Mouse (Mus musculus): ENCODE measurements around the gene Il17re. TPM values are rescaled to one million over a fixed set of nuclear protein-coding genes. Genes with fewer than 3 reads are reported as not detected.

Gene Il17re
- polyA plus RNA-seq, 1 experiment from 2014 or later, result 0.50 TPM

DNA sequence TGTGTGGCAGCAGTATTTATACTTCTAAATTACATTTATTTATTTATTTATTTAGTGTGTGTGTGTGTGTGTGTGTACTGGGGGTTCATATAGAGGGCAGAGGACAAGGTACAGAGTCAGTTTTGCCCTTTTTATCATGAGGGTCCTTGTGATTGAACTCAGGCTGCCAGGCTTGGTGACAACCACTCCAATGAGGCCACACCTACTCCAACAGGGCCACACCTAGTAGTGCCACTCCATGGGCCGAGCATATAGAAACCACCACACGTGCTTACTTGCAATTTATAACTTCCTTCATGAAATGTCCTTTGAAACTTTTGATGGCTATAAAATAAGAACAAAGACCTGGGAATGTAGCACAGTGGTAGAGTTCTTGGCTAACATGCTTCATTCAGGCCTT lies 15.0 kb downstream of the Il17re start:
- ATAC-seq (ENCODE audit: low FRiP score), result no peak
- Histone ChIP-seq H3K4me2 (no peak overlapping the region), H3K9me3 (replicated peaks) (no peaks in the 10 kb centered on the region), H3K27ac (replicated peaks) (no peak overlapping the region), H3K36me3 (no peaks in the 10 kb centered on the region), H3K4me3 (replicated peaks) (no peak overlapping the region), H3K27me3 (replicated peaks) (peaks cover 29% of the 10 kb centered on the region), H3K4me1 (peaks cover 19% of the 10 kb centered on the region), H3K9ac (replicated peaks) (no peak overlapping the region)
- WGBS, result 79% methylated on average over 2 of the region's 2 CpGs

DNA sequence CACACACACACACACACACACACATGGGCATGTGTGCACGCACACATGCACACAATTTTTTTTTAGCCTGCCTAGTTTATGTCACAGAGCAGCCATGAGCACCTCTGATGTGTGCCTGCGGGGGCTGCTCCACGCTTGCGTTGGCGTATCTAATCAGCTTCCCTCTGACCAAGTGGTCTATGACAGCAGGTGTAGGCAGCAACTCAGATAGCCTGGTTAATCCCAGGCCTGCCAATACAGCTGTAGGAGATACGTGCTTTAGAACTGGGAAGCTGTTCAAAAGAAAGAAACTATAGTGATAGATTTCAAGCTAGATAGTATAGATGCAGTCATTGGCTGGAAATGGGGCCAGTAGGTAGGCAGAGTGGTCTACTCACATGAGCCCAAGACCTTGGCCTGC lies 15.4 kb downstream of the Il17re start:
- H3K9me3 ChIP-seq (replicated peaks), result no peaks in the 10 kb centered on the region
- no peak overlapping the region for H3K4me2 ChIP-seq
- H3K27ac ChIP-seq (replicated peaks), result no peak overlapping the region
- H3K4me1 ChIP-seq, result peaks cover 19% of the 10 kb centered on the region
- H3K27me3 ChIP-seq (replicated peaks), result peaks cover 27% of the 10 kb centered on the region
- H3K36me3 ChIP-seq, result no peaks in the 10 kb centered on the region
- 83% methylated on average over 6 of the region's 6 CpGs for WGBS
- ATAC-seq (ENCODE audit: low FRiP score), result no peak
- H3K4me3 ChIP-seq (replicated peaks), result no peak overlapping the region
- no peak overlapping the region for H3K9ac ChIP-seq (replicated peaks)

DNA sequence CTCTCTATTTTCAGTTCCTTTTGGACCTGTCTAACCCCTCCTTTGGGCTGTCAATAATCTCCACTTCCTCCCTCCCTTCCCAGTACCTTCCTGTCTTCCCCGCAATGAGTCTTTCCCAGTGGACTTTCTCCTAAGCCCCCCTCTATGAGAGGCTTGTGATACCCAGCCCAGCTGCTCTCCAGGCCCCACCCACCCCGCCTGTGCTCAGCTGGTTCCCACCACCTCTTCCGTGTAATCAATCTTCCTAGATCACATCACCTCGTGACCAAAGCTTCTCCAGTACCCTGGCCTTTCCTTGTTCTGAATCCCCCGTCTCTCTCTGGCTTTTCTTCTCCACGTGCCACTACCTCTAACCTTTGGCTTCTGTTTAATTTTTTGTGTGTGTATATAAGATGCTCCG lies 19.1 kb downstream of the Il17re start:
- H3K9ac ChIP-seq (replicated peaks), result no peak overlapping the region
- WGBS, result 28% methylated on average over 7 of the region's 7 CpGs
- peaks cover 11% of the 10 kb centered on the region for H3K4me1 ChIP-seq
- no peak overlapping the region for H3K4me3 ChIP-seq (replicated peaks)
- H3K36me3 ChIP-seq, result no peaks in the 10 kb centered on the region
- H3K27me3 ChIP-seq (replicated peaks), result no peaks in the 10 kb centered on the region; the same call in 1 of the 2 replicates
- H3K27ac ChIP-seq (replicated peaks), result no peak overlapping the region
- no peak overlapping the region for H3K4me2 ChIP-seq
- no peaks in the 10 kb centered on the region for H3K9me3 ChIP-seq (replicated peaks)
- no peak for ATAC-seq (ENCODE audit: low FRiP score)

DNA sequence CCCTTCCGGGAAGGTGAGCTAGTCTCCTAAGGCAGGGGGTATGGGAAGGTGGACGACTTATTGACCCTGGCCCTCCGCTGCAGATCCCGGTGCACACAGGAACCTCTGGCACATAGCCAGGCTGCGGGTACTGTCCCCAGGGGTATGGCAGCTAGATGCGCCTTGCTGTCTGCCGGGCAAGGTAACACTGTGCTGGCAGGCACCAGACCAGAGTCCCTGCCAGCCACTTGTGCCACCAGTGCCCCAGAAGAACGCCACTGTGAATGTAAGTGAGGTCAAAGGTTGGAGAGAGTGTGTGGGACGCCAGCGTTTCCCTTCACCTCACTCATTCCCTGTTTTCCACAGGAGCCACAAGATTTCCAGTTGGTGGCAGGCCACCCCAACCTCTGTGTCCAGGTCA lies 20.6 kb downstream of the Il17re start:
- peaks cover 17% of the 10 kb centered on the region for H3K4me1 ChIP-seq
- no peaks in the 10 kb centered on the region; the same call in 1 of the 2 replicates for H3K27me3 ChIP-seq (replicated peaks)
- no peak overlapping the region for H3K4me3 ChIP-seq (replicated peaks)
- no peak overlapping the region for H3K9ac ChIP-seq (replicated peaks)
- 79% methylated on average over 10 of the region's 10 CpGs for WGBS
- H3K9me3 ChIP-seq (replicated peaks), result no peaks in the 10 kb centered on the region
- no peak for ATAC-seq (ENCODE audit: low FRiP score)
- H3K4me2 ChIP-seq, result no peak overlapping the region
- H3K36me3 ChIP-seq, result no peaks in the 10 kb centered on the region
- no peak overlapping the region for H3K27ac ChIP-seq (replicated peaks)

DNA sequence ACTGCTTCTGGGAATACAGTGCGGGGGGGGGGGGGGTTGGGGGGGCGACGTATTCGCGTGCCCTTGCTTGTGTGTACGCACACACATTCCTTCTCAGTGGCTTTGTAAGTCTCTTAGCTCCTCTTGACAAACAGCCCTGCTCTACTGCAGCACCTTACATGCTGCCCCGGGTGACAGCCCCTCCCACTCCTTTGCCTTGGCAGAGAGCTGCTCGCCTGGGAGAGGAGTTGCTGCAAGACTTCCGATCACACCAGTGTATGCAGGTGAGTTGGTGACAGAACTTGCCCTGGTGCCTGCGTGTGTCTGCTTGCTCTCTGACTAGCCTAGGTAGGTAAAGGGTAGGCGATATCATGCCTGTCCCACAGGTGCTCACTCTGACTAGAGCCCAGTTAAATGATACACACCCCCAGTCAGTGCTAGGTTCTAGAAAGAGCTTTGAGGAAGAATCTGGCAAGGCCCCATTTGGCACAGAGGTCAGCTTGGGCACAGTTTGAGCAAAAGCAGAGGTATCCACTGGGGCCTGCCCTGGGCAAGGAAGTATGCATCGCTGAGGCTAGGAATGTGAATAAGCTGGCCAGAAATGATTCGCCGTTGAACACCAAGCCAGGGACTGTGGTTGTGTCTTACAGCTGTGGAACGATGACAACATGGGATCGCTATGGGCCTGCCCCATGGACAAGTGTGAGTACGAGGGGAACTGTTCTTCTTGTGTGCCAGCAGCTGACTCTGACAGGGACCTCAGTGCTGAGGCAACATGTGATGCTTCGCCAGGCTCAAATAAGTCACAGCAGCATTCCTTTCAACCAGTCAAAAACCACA lies 22.5 kb downstream of the Il17re start:
- Histone ChIP-seq H3K27ac (replicated peaks) (no peak overlapping the region), H3K9ac (replicated peaks) (no peak overlapping the region), H3K36me3 (no peaks in the 10 kb centered on the region), H3K9me3 (replicated peaks) (no peaks in the 10 kb centered on the region), H3K27me3 (replicated peaks) (no peaks in the 10 kb centered on the region; the same call in 1 of the 2 replicates), H3K4me3 (replicated peaks) (no peak overlapping the region), H3K4me1 (peaks cover 35% of the 10 kb centered on the region), H3K4me2 (no peak overlapping the region)
- WGBS, result 67% methylated on average over 18 of the region's 18 CpGs
- ATAC-seq (ENCODE audit: low FRiP score), result no peak

DNA sequence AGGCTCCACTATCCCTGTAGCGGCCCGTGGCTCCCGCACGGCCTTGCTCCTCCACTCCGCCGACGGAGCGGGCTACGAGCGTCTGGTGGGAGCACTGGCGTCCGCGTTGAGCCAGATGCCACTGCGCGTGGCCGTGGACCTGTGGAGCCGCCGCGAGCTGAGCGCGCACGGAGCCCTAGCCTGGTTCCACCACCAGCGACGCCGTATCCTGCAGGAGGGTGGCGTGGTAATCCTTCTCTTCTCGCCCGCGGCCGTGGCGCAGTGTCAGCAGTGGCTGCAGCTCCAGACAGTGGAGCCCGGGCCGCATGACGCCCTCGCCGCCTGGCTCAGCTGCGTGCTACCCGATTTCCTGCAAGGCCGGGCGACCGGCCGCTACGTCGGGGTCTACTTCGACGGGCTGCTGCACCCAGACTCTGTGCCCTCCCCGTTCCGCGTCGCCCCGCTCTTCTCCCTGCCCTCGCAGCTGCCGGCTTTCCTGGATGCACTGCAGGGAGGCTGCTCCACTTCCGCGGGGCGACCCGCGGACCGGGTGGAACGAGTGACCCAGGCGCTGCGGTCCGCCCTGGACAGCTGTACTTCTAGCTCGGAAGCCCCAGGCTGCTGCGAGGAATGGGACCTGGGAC lies 24.3 kb downstream of the Il17re start:
- H3K4me1 ChIP-seq, result peaks cover 45% of the 10 kb centered on the region
- peak overlapping the region; percentile 89 for H3K9ac ChIP-seq (replicated peaks)
- H3K36me3 ChIP-seq, result no peaks in the 10 kb centered on the region
- no peaks in the 10 kb centered on the region for H3K9me3 ChIP-seq (replicated peaks)
- ATAC-seq (ENCODE audit: low FRiP score), result peak; percentile 78
- no peaks in the 10 kb centered on the region; the same call in 1 of the 2 replicates for H3K27me3 ChIP-seq (replicated peaks)
- H3K4me2 ChIP-seq, result peak overlapping the region; percentile 78
- H3K27ac ChIP-seq (replicated peaks), result peak overlapping the region; percentile 90
- WGBS, result under 1% methylated on average over 65 of the region's 65 CpGs
- H3K4me3 ChIP-seq (replicated peaks), result peak overlapping the region; percentile 55

DNA sequence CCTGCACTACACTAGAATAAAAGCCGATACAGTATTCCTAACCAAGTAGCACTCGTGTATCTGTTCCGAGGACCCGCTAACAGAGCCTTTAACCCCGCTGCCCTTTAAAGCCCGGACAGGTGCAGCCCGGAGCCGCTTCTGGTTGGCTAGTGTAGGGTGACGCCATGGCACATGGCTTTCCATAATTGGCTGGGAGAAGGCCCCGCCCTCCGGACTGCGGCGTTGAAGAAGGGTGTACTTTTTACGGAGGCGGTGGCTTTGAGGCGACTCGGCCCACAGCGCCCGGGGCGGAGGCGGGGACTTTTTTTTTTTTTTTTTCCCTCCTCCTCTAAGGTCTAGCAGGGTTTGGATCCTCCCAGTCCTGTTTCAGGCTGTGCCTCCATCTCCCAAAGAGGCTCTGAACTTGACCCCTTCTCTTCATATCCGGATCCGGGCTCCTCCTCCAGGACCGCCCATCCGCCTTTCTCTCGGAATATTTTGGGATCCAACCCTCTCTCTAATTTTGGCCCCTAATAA lies 24.9 kb downstream of the Il17re start, which contains the start of gene Creld1:
TSS of gene Creld1 (plus strand) at position 198 of the 516 bp plus-strand sequence.
- H3K27ac ChIP-seq (replicated peaks), result peak within 1 kb of the TSS; percentile 90
- peak within 1 kb of the TSS; percentile 89 for H3K9ac ChIP-seq (replicated peaks)
- H3K9me3 ChIP-seq (replicated peaks), result no peaks in the 10 kb centered on the region
- H3K36me3 ChIP-seq, result peaks cover 3% of the 10 kb centered on the region; the same call in 1 of the 2 replicates
- ATAC-seq (ENCODE audit: low FRiP score), result peak; percentile 97
- H3K4me3 ChIP-seq (replicated peaks), result peak within 1 kb of the TSS; percentile 55
- H3K4me1 ChIP-seq, result peaks cover 46% of the 10 kb centered on the region
- peak within 1 kb of the TSS; percentile 78 for H3K4me2 ChIP-seq
- WGBS, result under 1% methylated on average over 26 of the region's 26 CpGs
- no peaks in the 10 kb centered on the region; the same call in 1 of the 2 replicates for H3K27me3 ChIP-seq (replicated peaks)

DNA sequence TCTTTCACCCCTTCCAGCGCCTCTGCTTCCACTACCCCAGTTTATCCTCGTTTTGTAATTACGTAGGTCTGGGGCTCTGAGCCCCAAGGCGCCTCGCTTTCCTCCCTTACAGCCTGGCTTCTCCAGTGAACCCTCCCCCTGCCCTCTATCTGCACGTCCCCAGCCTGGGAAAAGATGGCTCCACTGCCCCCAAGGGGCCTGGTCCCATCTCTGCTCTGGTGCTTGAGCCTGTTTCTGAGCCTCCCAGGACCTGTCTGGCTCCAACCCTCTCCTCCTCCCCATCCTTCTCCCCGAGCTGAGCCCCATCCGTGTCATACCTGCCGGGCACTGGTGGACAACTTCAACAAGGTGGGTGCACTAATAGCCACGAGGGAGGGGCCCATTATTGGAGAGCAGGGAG lies 25.4 kb downstream of the Il17re start:
- peak; percentile 55 for ATAC-seq (ENCODE audit: low FRiP score)
- WGBS, result 8% methylated on average over 10 of the region's 10 CpGs
- Histone ChIP-seq H3K4me1 (peaks cover 50% of the 10 kb centered on the region), H3K4me3 (replicated peaks) (peak overlapping the region; percentile 55), H3K27ac (replicated peaks) (peak overlapping the region; percentile 90), H3K9me3 (replicated peaks) (no peaks in the 10 kb centered on the region), H3K9ac (replicated peaks) (peak overlapping the region; percentile 89), H3K27me3 (replicated peaks) (no peaks in the 10 kb centered on the region; the same call in 1 of the 2 replicates), H3K36me3 (peaks cover 9% of the 10 kb centered on the region), H3K4me2 (peak overlapping the region; percentile 78)

DNA sequence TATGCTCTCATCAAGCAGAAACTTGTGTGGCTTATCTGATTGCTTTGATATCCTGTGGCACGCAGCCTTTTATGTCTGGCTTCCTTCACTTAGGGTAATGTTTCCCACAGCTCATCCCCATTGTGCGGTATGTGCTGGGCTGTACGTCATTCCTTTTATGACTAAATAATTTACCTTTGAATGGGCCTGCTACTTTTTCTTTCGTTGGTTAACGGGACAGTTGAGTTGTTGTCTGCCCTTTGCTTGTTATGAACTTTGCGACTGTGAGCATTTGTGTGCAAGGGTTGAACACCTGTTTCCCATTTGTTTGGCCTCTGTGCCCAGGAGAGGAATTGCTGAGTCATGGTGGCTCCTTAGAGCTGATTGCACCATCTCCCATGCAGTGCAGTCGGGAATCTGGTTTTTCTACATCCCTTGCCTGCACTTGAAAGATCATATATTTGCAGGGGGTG lies 28.9 kb downstream of the Il17re start:
- H3K9ac ChIP-seq (replicated peaks), result no peak overlapping the region
- H3K27ac ChIP-seq (replicated peaks), result no peak overlapping the region
- WGBS, result 50% methylated on average over 7 of the region's 7 CpGs
- H3K27me3 ChIP-seq (replicated peaks), result no peaks in the 10 kb centered on the region
- peaks cover 41% of the 10 kb centered on the region for H3K4me1 ChIP-seq
- H3K4me3 ChIP-seq (replicated peaks), result no peak overlapping the region
- H3K36me3 ChIP-seq, result peaks cover 37% of the 10 kb centered on the region
- no peaks in the 10 kb centered on the region for H3K9me3 ChIP-seq (replicated peaks)
- H3K4me2 ChIP-seq, result no peak overlapping the region
- ATAC-seq (ENCODE audit: low FRiP score), result no peak

DNA sequence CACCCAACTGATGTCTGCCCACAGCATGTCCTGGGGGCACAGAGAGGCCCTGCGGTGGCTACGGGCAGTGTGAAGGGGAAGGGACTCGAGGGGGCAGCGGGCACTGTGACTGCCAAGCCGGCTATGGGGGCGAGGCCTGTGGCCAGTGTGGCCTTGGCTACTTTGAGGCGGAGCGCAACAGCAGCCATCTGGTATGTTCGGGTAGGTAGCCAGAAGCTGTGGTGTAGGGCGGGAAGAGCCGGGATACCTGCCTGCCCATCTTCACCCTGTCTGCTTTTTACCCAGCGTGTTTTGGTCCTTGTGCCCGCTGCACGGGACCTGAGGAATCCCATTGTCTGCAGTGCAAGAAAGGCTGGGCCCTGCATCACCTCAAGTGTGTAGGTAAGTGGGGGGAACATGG lies 31.1 kb downstream of the Il17re start:
- Histone ChIP-seq H3K4me3 (replicated peaks) (no peak overlapping the region), H3K36me3 (peaks cover 48% of the 10 kb centered on the region)

DNA sequence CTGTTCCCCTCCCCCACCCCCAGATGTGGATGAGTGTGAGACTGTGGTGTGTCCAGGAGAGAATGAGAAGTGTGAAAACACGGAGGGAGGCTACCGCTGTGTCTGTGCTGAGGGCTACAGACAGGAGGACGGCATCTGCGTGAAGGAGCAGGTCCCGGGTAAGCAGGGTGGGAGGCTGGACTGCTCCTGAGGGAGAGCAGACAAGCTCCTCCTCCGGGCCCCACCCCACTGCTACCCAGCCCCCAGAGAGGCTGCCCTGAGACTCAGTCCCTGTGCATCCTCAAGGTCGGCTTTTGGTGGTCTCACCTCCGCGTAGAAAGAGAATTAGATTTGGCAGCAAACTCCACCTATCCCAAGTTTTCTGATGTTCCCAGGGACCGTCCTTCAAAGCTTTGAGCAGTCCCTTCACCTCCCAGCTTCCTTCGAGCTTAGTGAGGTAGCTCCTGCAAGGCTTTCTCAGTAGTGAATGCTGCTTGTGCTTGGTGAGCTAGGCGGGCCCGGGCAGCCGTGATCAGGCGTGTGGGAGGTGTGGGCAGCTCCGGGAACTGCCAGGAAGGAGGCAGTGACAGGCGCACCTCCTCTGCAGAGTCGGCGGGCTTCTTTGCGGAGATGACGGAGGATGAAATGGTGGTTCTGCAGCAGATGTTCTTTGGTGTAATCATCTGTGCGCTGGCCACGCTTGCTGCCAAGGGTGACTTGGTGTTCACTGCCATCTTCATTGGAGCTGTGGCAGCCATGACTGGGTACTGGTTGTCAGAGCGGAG lies 34.0 kb downstream of the Il17re start:
- Histone ChIP-seq H3K4me1 (peaks cover 24% of the 10 kb centered on the region), H3K9ac (replicated peaks) (no peak overlapping the region), H3K36me3 (peaks cover 50% of the 10 kb centered on the region), H3K4me3 (replicated peaks) (no peak overlapping the region), H3K27ac (replicated peaks) (no peak overlapping the region), H3K27me3 (replicated peaks) (peaks cover 10% of the 10 kb centered on the region), H3K9me3 (replicated peaks) (no peaks in the 10 kb centered on the region), H3K4me2 (no peak overlapping the region)
- no peak for ATAC-seq (ENCODE audit: low FRiP score)
- WGBS, result 82% methylated on average over 24 of the region's 24 CpGs

More for the DNA sequence above, 31.1 kb downstream of the Il17re start:
- Histone ChIP-seq H3K27me3 (replicated peaks) (no peaks in the 10 kb centered on the region), H3K27ac (replicated peaks) (no peak overlapping the region), H3K4me1 (peaks cover 33% of the 10 kb centered on the region), H3K9ac (replicated peaks) (no peak overlapping the region), H3K9me3 (replicated peaks) (no peaks in the 10 kb centered on the region), H3K4me2 (no peak overlapping the region)
- ATAC-seq (ENCODE audit: low FRiP score), result no peak
- 94% methylated on average over 14 of the region's 14 CpGs for WGBS
